Mouse (Mus musculus) left cerebral cortex, postnatal 14 days (tissue): ENCODE data around the gene Krt5. TPM values are rescaled to one million over a fixed set of nuclear protein-coding genes. Genes with fewer than 3 reads are reported as not detected.

Experiments used
- microRNA-seq, 2 experiments: library from miRNA; unstranded; fragments of <30 nt; microRNA quantifications; one replicate each; pipeline ENCODE4 v1.2.0; 2022
- total RNA-seq, 2 experiments: library from RNA; stranded (reverse); gene quantifications; 2 replicates each; pipeline ENCODE4 v1.2.3; 2021

The Krt5 gene
- total RNA-seq, 2 experiments from 2014 or later, result not detected

Small RNAs within 50 kb of the gene (microRNA-seq; reads per million reads assigned to microRNA genes)
- gene Gm44323 (0 reads per million in 2 experiments), gene Gm44342 (0 reads per million in 2 experiments), gene Gm44383 (0 reads per million in 2 experiments)

Other genes with a start within 250 kb of the Krt5 start
- gene Krt81, start 249.1 kb downstream of the Krt5 start, total RNA-seq, result not detected
- gene Krt86, start 239.4 kb downstream of the Krt5 start, total RNA-seq, result not detected
- not detected for gene Krt83, start 221.4 kb downstream of the Krt5 start, total RNA-seq
- gene Gm49425, start 195.6 kb downstream of the Krt5 start, total RNA-seq, result not detected
- gene Krt84, start 180.1 kb downstream of the Krt5 start, total RNA-seq, result not detected
- not detected for gene Krt82, start 162.2 kb downstream of the Krt5 start, total RNA-seq
- gene Krt90, start 149.9 kb downstream of the Krt5 start, total RNA-seq, result not detected
- gene Krt75, start 139.0 kb downstream of the Krt5 start, total RNA-seq, result not detected
- gene Gm5414, start 84.7 kb downstream of the Krt5 start, total RNA-seq, result not detected
- gene Gm5478, start 65.5 kb downstream of the Krt5 start, total RNA-seq, result not detected
- not detected for gene Krt6b, start 32.6 kb downstream of the Krt5 start, total RNA-seq
- gene Krt6a, start 18.6 kb downstream of the Krt5 start, total RNA-seq, result not detected
- gene Krt71, start 30.2 kb upstream of the Krt5 start, total RNA-seq, result not detected
- not detected for gene Krt72, start 73.6 kb upstream of the Krt5 start, total RNA-seq
- 1 to 10 TPM; 1.1 to 2.6 TPM for gene Krt73, start 89.4 kb upstream of the Krt5 start, total RNA-seq
- gene Krt2, start 105.3 kb upstream of the Krt5 start, total RNA-seq, result under 1 TPM in 1 of 2 experiments, not detected in 1; 0.61 TPM
- 1 to 10 TPM; 3.3 TPM for gene Krt1, start 137.9 kb upstream of the Krt5 start, total RNA-seq
- 10 to 100 TPM; 10.9 to 14.7 TPM for gene Krt77, start 156.8 kb upstream of the Krt5 start, total RNA-seq
- gene Krt76, start 180.0 kb upstream of the Krt5 start, total RNA-seq, result not detected
- not detected for gene Krt4, start 211.8 kb upstream of the Krt5 start, total RNA-seq
- not detected for gene Krt79, start 227.4 kb upstream of the Krt5 start, total RNA-seq
- gene Krt78, start 241.4 kb upstream of the Krt5 start, total RNA-seq, result not detected